Mouse (Mus musculus) heart, embryonic 11.5 days (tissue): ENCODE data around the gene Zmynd15. TPM values are rescaled to one million over a fixed set of nuclear protein-coding genes. Genes with fewer than 3 reads are reported as not detected.

Experiments
- ATAC-seq: fragments of 200-750 bp; cut with Nextera tagmentation; replicated peaks from 2 replicates; pipeline ENCODE4 v1.8.0; 2017; ENCODE audit warnings: moderate library complexity; ENCODE audit not compliant: insufficient number of reproducible peaks, low FRiP score, low TSS enrichment
- H3K27ac ChIP-seq: fragments of 300-500 bp; sonication (generic); 2 replicates; pipeline ENCODE4 v1.5.1; 2014; ENCODE audit warnings: mild to moderate bottlenecking, low read depth, low read length
- H3K27me3 ChIP-seq: fragments of 300-500 bp; sonication (generic); 2 replicates; pipeline ENCODE4 v1.6.1; 2014; ENCODE audit warnings: mild to moderate bottlenecking, low read length, mixed read lengths; ENCODE audit not compliant: control insufficient read depth, insufficient read depth
- H3K36me3 ChIP-seq: fragments of 300-500 bp; sonication (generic); 2 replicates; pipeline ENCODE4 v1.6.1; 2014; ENCODE audit warnings: mild to moderate bottlenecking, low read length, moderate library complexity, mixed read lengths; ENCODE audit not compliant: control insufficient read depth, insufficient read depth
- H3K4me1 ChIP-seq: fragments of 300-500 bp; sonication (generic); 2 replicates; pipeline ENCODE4 v1.6.1; 2014; ENCODE audit warnings: low read length; ENCODE audit not compliant: control insufficient read depth, insufficient read depth
- H3K4me2 ChIP-seq: fragments of 300-500 bp; sonication (generic); 2 replicates; pipeline ENCODE4 v1.6.1; 2014; ENCODE audit warnings: mild to moderate bottlenecking, moderate library complexity
- H3K4me3 ChIP-seq: fragments of 300-500 bp; sonication (generic); 2 replicates; pipeline ENCODE4 v1.5.1; 2014; ENCODE audit warnings: low read depth, low read length
- H3K9ac ChIP-seq: fragments of 300-500 bp; sonication (generic); 2 replicates; pipeline ENCODE4 v1.6.1; 2014; ENCODE audit warnings: mild to moderate bottlenecking, low read depth, low read length, moderate library complexity
- H3K9me3 ChIP-seq: fragments of 300-500 bp; sonication (generic); replicated peaks from 2 replicates; pipeline ENCODE4 v1.6.1; 2016; ENCODE audit warnings: low read length; ENCODE audit not compliant: control insufficient read depth
- WGBS: fragments of 180-500 bp; shearing (Covaris S2); extraction: QIAGEN DNeasy Blood & Tissue Kit; methylation state at CpG from one replicate; pipeline ENCODE4 v1.1.7; 2014; ENCODE audit not compliant: insufficient replicate concordance; 5-methylcytosine and 5-hydroxymethylcytosine counted together
- microRNA-seq: library from miRNA; unstranded; fragments of <30 nt; microRNA quantifications from one replicate; pipeline ENCODE4, GENCODE M21; 2016; ENCODE audit warnings: borderline number of aligned reads
- polyA plus RNA-seq: library from polyadenylated mRNA; unstranded; fragments of >200 nt; fragmentation: Nextera tagmentation; extraction: Ambion mirVana; gene quantifications from 2 replicates; pipeline ENCODE4 v1.2.1, GENCODE M21; 2014

Gene Zmynd15
- polyA plus RNA-seq, 1 experiment from 2014 or later = 1.1 TPM

DNA sequence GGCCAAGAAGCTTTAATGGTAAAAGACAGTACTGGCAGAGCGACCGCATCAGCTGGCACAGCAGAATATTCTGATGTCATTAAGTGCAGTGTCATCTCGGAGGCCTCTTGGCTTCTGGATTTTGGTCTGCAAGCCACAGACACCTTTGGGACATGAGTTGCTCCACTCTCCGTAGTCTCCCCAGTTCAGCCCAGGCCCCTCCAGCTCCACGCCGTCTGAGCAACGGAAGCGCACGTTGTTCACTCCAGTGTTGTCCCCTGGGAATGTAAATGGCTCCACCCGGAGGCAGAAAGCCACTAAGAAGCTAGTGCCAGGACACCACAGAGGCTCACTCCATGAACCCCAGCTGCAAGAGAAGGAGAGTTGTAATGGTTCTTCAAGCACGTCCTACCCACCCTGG is 54.3 kb downstream of the Zmynd15 start:
- no peaks in the 10 kb centered on the region for H3K9me3 ChIP-seq
- ATAC-seq = no peak
- H3K4me2 ChIP-seq = no peak overlapping the region
- WGBS = 59% methylated on average over 11 of the region's 11 CpGs
- no peaks in the 10 kb centered on the region; the same call in 1 of the 2 replicates for H3K4me1 ChIP-seq
- H3K27ac ChIP-seq = no peak overlapping the region
- peaks cover 10% of the 10 kb centered on the region for H3K27me3 ChIP-seq
- H3K4me3 ChIP-seq = no peak overlapping the region
- H3K36me3 ChIP-seq = no peaks in the 10 kb centered on the region
- H3K9ac ChIP-seq = no peak overlapping the region

DNA sequence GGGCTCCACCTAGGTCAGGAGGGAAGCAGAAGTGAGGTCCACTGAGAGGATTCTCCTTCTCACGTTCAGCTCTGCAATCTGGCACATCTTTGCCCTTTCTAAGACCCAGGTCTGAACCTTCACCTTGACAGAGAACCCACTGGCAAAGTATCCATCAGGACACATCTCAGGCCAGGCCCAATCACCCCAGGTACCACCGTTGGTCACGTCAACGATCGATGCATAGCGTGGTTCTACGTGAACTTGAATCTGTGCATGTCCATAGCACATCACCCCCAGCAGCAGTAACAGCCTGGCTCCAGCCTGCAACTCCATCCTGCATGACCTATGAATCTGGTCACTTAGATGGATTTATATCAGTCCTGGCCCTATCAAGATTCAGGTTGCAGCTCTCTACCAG is 55.1 kb downstream of the Zmynd15 start, which contains the start of gene Vmo1:
Gene Vmo1, minus strand, starts transcription at position 329 of the 400 bp plus-strand sequence.
- Histone ChIP-seq H3K4me3 (no peak within 1 kb of the TSS), H3K9me3 (no peaks in the 10 kb centered on the region), H3K9ac (peak within 1 kb of the TSS; percentile 39; the same call in 1 of the 2 replicates), H3K4me1 (no peaks in the 10 kb centered on the region; the same call in 1 of the 2 replicates), H3K36me3 (no peaks in the 10 kb centered on the region), H3K27ac (no peak within 1 kb of the TSS), H3K4me2 (no peak within 1 kb of the TSS), H3K27me3 (peaks cover 8% of the 10 kb centered on the region)
- no peak for ATAC-seq
- 84% methylated on average over 7 of the region's 7 CpGs for WGBS

Small RNA genes lying within 50 kb of the gene (microRNA-seq; reads per million reads assigned to microRNA genes)
- 0.20 reads per million for gene Mir7115

Other genes starting within 250 kb of the Zmynd15 start
- gene Slc16a11, start 246.7 kb upstream of the Zmynd15 start, polyA plus RNA-seq = 0.36 and 0.39 TPM in 2 replicates
- 7.6 and 7.8 TPM in 2 replicates for gene Slc16a13, start 238.4 kb upstream of the Zmynd15 start, polyA plus RNA-seq
- gene Bcl6b, start 229.6 kb upstream of the Zmynd15 start, polyA plus RNA-seq = 11.9 and 13.0 TPM in 2 replicates
- gene 0610010K14Rik, start 221.5 kb upstream of the Zmynd15 start, polyA plus RNA-seq = 129 and 132 TPM in 2 replicates
- gene Gm21988, start 219.6 kb upstream of the Zmynd15 start, polyA plus RNA-seq = 7.7 and 9.3 TPM in 2 replicates
- 170 and 183 TPM in 2 replicates for gene Rnasek, start 219.6 kb upstream of the Zmynd15 start, polyA plus RNA-seq
- gene Alox12, start 204.1 kb upstream of the Zmynd15 start, polyA plus RNA-seq = 5.8 and 6.1 TPM in 2 replicates
- gene Alox12e, start 136.8 kb upstream of the Zmynd15 start, polyA plus RNA-seq = 0.11 TPM in 1 of 2 replicates, not detected in the other
- 0.06 TPM in 1 of 2 replicates, not detected in the other for gene Alox15, start 107.4 kb upstream of the Zmynd15 start, polyA plus RNA-seq
- 22.1 and 27.5 TPM in 2 replicates for gene Pelp1, start 49.4 kb upstream of the Zmynd15 start, polyA plus RNA-seq
- gene Arrb2, start 26.8 kb upstream of the Zmynd15 start, polyA plus RNA-seq = 11.6 and 12.9 TPM in 2 replicates
- gene Med11, start 7.5 kb upstream of the Zmynd15 start, polyA plus RNA-seq = 28.6 and 31.2 TPM in 2 replicates
- 6.2 and 7.3 TPM in 2 replicates for gene Cxcl16, start 551 bp downstream of the Zmynd15 start, polyA plus RNA-seq
- 8.2 and 10.3 TPM in 2 replicates for gene Tm4sf5, start 45.8 kb downstream of the Zmynd15 start, polyA plus RNA-seq
- 0.35 TPM in 1 of 2 replicates, not detected in the other for gene Vmo1, start 55.2 kb downstream of the Zmynd15 start, polyA plus RNA-seq
- 0.84 TPM in 1 of 2 replicates, not detected in the other for gene Gltpd2, start 59.8 kb downstream of the Zmynd15 start, polyA plus RNA-seq
- 684 and 701 TPM in 2 replicates for gene Psmb6, start 65.9 kb downstream of the Zmynd15 start, polyA plus RNA-seq
- gene Gm40193, start 73.5 kb downstream of the Zmynd15 start, polyA plus RNA-seq = not detected in 2 replicates
- gene Pld2, start 80.6 kb downstream of the Zmynd15 start, polyA plus RNA-seq = 7.4 and 8.6 TPM in 2 replicates
- 15.1 and 16.1 TPM in 2 replicates for gene Mink1, start 103.4 kb downstream of the Zmynd15 start, polyA plus RNA-seq
- gene 4930544D05Rik, start 156.4 kb downstream of the Zmynd15 start, polyA plus RNA-seq = not detected in 2 replicates
- not detected in 2 replicates for gene Chrne, start 159.8 kb downstream of the Zmynd15 start, polyA plus RNA-seq
- gene Gp1ba, start 179.7 kb downstream of the Zmynd15 start, polyA plus RNA-seq = 2.6 and 5.4 TPM in 2 replicates
- gene Rnf167, start 187.8 kb downstream of the Zmynd15 start, polyA plus RNA-seq = 66.8 and 76.9 TPM in 2 replicates
- 221 and 245 TPM in 2 replicates for gene Slc25a11, start 188.0 kb downstream of the Zmynd15 start, polyA plus RNA-seq
- 1,771 and 1,932 TPM in 2 replicates for gene Pfn1, start 195.2 kb downstream of the Zmynd15 start, polyA plus RNA-seq
- gene Eno3, start 197.8 kb downstream of the Zmynd15 start, polyA plus RNA-seq = 272 and 313 TPM in 2 replicates
- gene Spag7, start 210.0 kb downstream of the Zmynd15 start, polyA plus RNA-seq = 187 and 201 TPM in 2 replicates
- gene Camta2, start 228.7 kb downstream of the Zmynd15 start, polyA plus RNA-seq = 10.6 and 14.4 TPM in 2 replicates
- 0.89 and 2.2 TPM in 2 replicates for gene Inca1, start 240.7 kb downstream of the Zmynd15 start, polyA plus RNA-seq
- gene Kif1c, start 241.1 kb downstream of the Zmynd15 start, polyA plus RNA-seq = 9.8 and 11.4 TPM in 2 replicates